Mouse (Mus musculus) layer of hippocampus, postnatal 36 days (tissue): ENCODE measurements around the gene Gpat3. TPM values are rescaled to one million over a fixed set of nuclear protein-coding genes. Genes with fewer than 3 reads are reported as not detected.
A peak's percentile ranks its signal among the peaks of the same experiment; 100 is the strongest.

Source experiments
- DNase-seq, 2 experiments: peaks; one replicate each; pipeline ENCODE4 v3.0.0; 2022
- total RNA-seq, 2 experiments: library from RNA; stranded (reverse); gene quantifications; 2 replicates each; pipeline ENCODE4 v1.2.3; 2021

Gpat3 gene
- 1 to 10 TPM; 1.6 to 2.2 TPM for total RNA-seq

DNA sequence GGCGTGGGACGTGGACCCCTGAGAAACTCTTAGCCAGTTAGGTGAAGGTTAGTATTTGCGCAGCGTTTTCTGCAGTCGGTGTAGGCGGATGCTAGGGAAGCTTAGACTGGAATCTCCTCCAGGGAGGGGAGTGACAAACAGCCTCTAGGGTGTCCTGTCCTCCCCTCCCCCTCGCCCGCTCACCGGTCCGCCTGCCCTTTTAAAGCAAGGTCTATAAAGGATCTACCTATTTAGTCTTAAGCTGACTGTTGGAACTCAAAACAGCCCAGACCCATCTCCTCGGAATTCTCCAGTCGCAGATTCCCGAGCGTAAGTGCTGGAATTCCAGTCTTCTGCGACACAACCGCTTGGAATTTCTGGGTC, at the start of gene Gpat3:
Gene Gpat3, plus strand, starts transcription at position 229 of the 363 bp plus-strand sequence.
- peak; percentile 7 to 10 for DNase-seq

- peak; percentile 92 for DNase-seq
Observed at GRCm38 (mm10) chr5:100798165-100798860, 47.2 kb upstream of the Gpat3 start, which contains the start of the genes Helq and Mrps18c. Helq (minus strand) TSS chr5:100798598. Mrps18c (plus strand) TSS chr5:100798627.

DNA sequence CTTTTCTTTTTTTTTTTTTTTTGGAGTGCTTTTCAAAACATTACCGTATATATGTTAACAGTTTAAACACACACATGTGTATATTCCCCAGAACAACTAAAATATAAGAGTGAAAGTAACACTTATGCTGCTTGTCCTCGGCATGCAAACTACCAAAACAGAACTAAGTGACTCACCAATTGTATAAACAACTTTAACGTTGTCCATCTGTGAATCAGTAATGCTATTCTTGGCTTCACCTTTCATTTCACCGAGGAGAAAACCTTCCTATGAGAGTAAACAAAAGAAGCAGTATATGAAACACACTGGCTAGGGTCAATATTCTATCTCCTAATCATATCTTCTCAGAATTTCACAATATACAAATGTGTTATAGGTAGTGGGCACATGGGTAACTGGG, 27.2 kb upstream of the Gpat3 start:
- no peak for DNase-seq

DNA sequence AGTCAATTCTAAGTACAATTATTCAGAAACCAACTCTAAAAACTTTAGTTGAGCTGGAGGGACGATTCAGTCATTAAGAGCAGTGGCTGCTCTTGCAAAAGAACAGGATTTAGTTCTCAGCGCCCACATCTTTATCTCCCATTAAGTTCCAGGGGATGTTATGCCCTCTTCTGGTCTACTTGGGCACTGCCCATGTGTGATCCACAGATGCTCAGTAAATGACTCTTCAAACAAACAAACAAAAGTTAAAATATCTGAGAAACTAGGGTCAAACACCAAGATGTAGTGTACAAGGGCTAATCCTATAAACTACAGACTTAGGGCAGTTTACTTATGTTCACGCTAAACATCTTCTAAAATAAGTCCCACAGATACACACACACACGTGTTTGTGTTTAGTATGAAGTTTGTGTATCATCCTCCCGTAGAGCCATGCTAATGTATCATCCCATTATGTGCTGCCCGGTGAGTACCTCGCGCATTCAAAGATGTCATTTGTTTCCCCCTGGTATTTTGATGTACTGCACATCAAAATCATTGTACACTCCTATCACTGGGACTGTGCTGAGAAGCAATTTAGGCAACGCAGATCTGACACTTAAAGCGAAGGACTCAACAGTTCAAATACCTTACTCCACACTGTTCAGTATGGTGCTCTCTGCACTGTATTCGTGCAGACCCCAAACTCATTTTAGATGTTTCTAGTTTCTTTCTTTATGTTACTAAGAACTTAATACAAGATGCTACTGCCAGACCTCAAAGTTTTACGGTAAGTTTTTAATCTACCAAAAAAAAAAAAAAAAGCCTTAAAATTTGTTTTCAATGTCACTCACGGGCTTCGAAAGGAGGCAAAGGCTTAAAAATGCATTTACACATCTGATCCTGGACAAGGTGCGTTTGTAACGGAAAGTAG, 25.7 kb upstream of the Gpat3 start:
- DNase-seq: no peak

GRCm38 (mm10) chr5:100820483-100821184, 24.9 kb upstream of the Gpat3 start, which contains the start of gene Abraxas1:
Abraxas1 (minus strand) TSS chr5:100820965.
- peak; percentile 85 to 90 for DNase-seq

DNA sequence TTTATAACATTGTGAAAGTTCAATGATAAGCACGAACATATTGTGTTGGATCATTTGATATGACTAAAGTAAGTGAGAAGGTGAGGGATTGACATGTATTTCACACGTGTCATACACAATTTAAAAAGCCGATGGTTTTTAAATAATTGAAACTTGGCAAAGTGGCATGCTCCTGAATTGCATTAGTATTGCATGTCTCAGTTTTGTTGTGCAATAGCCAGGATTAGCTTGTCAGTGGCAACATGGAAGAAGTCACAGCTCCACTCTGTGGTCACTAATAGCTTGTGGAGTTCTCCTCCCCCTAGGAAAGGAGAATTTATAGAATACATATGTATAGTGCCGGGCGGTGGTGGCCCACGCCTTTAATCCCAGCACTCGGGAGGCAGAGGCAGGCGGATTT, 24.1 kb upstream of the Gpat3 start:
- DNase-seq: no peak

GRCm38 (mm10) chr5:100822826-100823225, 22.7 kb upstream of the Gpat3 start:
- DNase-seq: no peak

DNA sequence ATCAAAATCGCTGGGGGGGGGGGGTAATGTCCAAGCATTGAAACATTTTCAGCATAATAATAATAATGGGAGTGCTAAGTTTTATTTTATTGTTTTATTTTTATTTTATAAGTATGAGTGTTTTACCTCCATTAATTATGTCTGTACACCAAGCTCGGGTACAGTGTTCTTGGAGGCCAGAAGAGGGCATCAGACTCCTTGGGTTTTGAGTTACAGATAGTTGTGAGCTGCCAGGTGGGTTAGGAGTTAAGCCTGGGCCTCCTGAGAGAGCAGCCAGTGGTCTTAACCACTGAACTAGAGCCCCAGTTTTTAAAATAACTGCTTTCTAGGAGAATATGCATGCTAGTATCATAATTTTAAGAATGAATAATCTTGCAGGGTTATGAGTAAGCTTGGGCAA, 19.5 kb upstream of the Gpat3 start:
- DNase-seq: no peak

DNA sequence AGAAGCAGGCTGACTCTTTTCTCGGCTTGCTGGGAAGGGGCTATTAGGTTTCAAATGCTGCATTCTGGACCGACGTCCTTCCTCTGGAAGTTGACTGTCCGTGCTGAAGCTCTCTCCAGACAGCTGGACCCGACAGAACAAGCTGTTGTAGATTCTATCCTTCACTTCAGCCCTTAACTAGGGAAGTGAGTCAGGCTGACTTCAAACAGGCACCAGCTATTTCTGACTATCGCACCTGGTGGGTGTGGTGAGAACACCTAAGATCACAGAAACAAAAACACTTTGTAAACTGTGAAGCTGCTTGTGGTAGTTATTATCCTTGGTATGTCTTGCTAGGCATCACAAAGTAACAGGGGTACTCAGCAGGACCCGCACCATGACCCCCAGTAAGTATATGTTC, 19.0 kb upstream of the Gpat3 start:
- DNase-seq: no peak

GRCm38 (mm10) chr5:100828701-100829100, 16.8 kb upstream of the Gpat3 start:
- DNase-seq: no peak

DNA sequence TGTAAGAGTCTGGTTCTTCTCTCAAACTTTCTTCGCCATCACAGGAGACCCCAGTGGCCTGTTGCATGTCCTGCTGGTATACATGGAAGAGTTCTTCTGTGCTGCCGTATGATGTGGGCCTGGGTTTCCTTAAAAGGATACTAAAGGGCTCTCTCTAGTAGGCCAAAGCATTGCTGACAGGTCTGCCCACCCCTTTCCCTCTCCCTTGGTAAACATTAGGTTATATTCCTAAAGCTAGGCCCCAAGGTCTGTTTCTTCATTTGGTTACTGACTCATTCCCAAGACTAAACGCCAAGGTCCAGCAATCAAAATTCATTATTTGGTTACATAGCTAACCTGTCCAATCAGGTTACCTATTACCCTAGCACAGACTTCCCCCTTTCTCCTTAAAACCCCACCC, 12.8 kb upstream of the Gpat3 start:
- no peak for DNase-seq

DNA sequence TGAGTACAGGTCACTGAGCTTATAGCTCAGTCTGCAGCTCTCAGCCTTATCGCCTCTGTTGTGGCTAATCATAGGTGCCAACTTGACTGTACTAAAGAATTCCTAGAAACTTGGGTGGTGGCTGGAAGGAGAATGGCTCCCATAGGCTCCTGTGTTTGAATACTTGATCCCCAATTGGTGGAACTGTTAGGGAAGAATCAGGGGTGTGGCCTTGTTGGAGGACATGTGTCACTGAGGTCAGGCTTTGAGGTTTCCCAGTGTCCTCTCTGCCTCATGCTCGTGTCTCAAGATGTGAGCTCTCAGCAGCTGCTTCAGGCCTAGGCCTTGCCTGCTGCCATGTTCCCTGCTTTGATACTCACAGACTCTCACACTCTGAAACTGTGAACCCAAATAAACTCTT, 11.7 kb upstream of the Gpat3 start:
- DNase-seq: no peak

- no peak for DNase-seq
Observed at GRCm38 (mm10) chr5:100835862-100836538, 9.5 kb upstream of the Gpat3 start.

- no peak for DNase-seq
Observed at GRCm38 (mm10) chr5:100837907-100838306, 7.6 kb upstream of the Gpat3 start.

DNA sequence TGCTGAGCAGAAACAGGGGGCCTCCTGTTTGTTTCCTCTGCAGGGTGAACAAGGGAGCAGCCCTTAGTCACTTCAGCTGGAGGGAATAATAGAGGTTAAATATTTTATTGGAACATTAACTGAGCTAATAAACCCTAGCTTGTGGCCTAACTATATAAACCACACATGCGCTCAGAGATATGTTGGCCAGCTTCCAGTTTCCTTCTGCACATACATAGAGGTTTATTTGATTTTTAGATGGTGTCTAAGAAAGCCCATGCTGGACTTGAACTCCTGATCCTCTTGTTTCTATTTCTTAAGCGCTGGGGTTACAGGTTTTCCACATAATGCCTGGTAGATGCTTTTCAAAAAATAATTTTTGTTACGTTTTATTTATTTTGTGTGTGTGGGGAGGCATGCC, 1.0 kb upstream of the Gpat3 start:
- no peak for DNase-seq

DNA sequence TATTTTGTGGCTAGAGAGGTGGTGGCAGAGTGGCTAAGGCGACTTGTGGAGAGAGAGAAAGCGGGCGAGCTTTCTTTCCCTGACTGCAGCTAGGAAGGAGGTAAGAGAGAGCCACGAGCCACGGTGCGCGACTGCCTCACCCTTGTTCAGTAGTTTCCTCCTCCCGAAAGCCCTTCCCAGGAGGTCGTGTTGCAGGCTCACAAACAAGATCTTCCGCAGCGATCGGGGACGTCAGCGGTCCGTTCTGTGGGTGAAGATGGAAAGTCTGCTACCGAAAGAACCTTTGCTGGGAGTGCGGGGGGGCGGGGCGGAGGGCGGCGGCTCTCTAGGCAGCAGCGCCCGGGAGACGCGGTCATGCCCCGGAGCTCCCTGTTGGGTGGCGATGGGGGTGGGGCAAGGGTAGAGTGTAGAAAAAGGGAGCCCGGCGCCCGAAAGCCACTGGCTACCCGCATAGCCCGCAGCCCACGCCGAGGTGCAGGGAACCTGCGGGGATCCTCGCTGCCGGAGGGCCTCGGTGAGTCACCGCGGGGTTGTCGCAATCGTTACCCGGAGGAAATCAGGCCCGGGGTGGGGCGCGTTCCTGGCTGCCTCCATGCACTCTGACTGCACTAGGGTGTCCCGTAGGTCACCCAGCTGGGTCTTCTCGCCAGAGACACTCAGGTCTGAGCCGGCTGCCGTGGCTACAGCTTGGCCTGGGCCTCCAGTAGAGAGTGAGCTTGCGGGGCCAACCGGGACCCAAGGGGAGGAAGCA, 510 bp downstream of the Gpat3 start:
- peak; percentile 35 to 41 for DNase-seq

DNA sequence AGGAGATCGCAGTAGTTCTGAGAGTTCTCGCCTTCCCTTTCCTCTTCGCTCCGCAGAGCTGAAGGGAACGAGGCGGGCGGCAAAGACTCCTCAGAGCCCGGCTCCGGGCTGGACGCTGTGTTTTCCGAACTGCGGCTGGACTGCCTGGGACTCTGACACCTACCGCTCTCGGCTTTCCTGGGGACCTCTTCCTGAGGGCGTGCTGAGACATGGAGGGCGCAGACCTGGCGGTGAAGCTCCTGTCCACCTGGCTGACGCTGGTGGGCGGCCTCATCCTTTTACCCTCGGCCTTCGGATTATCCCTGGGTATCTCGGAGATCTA, 1.0 kb downstream of the Gpat3 start:
- no peak for DNase-seq

DNA sequence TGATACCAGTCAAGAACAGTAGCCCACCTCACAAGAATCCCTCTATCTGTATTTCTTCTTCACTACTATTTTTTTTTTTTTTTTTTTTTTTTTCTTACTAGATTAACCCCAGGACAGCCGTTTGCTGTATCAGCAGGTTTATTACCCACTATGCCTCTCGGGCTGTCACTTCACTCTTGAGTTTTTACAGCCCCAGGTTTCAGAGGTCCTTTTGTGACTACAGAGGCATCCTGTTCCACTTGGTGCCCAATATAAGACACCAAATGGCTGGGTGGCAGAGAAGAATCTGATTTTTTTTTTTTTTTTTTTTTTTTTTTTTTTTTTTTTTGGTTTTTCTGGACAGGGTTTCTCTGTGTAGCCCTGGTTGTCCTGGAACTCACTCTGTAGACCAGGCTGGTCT, 1.6 kb downstream of the Gpat3 start:
- no peak for DNase-seq

GRCm38 (mm10) chr5:100853963-100854362, 8.4 kb downstream of the Gpat3 start:
- DNase-seq: no peak

GRCm38 (mm10) chr5:100856552-100856951, 11.0 kb downstream of the Gpat3 start:
- no peak for DNase-seq

- no peak for DNase-seq
Observed at GRCm38 (mm10) chr5:100860417-100861053, 15.0 kb downstream of the Gpat3 start.
